Mouse (Mus musculus): ENCODE data around the gene Dysf. TPM values are rescaled to one million over a fixed set of nuclear protein-coding genes. Genes with fewer than 3 reads are reported as not detected.

The Dysf gene
- polyA plus RNA-seq, 1 experiment from 2014 or later, result 4.4 TPM

DNA sequence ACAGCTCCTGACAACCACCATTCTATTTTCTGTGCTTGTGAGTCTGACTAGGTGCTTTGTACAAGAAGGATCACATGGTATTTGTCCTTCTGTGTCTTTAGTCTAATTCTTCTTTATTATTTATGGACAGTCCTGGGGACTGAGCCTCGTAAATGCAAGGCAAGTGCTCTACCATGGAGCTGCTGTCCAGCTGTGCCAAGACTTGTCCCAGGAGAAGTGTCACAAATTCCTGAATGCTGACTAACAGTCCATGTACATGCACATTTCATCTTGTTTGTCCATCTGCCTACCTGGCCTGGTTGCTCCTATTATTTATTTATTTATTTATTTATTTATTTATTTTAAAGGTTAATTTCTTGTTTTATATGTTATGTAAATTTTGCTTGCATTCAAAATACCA is 47.2 kb downstream of the Dysf start:
- H3K27ac ChIP-seq (replicated peaks), result no peak overlapping the region
- 31% methylated on average over 1 of the region's 1 CpGs for WGBS

DNA sequence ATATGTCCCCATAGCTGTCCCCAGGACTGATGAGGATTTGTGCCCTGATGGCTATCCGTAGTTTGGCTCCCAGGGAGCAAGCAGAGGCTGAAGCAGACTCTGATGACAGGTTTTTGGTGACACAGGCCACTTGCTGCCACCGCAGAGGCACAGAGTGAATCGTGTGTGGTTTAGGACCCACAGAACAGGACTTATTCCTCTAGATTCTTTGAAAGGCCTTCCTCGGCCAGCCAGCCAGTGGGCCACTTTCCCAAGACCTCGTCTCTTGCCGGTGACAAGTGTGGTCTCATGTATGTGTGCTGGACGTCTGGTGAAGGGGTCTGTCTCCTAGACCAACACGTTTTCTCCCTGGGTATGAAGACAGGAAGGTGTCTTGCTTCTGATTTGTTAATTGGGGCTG is 48.8 kb downstream of the Dysf start:
- Histone ChIP-seq H3K27ac (replicated peaks) (no peak overlapping the region), H3K9ac (ENCODE audit: low read length) (no peak overlapping the region), H3K9me3 (ENCODE audit: control insufficient read depth, low read length) (no peaks in the 10 kb centered on the region), H3K27me3 (ENCODE audit: control insufficient read depth, insufficient read depth, low read length) (no peaks in the 10 kb centered on the region), H3K4me2 (replicated peaks; ENCODE audit: low read depth) (no peak overlapping the region), H3K4me1 (replicated peaks; ENCODE audit: control insufficient read depth, insufficient read depth) (no peaks in the 10 kb centered on the region), H3K4me3 (ENCODE audit: low read depth, low read length) (no peak overlapping the region), H3K36me3 (ENCODE audit: control insufficient read depth, insufficient read depth, low read length) (no peaks in the 10 kb centered on the region)
- DNase-seq (ENCODE audit: low spot score) (no peak), ATAC-seq (ENCODE audit: low FRiP score, low TSS enrichment) (no peak)
- WGBS, result 80% methylated on average over 8 of the region's 8 CpGs
- TF ChIP-seq EP300 (optimal IDR thresholded peaks at IDR 0.05), result no peak
- TF ChIP-seq CTCF (IDR thresholded peaks at IDR 0.05; ENCODE audit: low read depth), result no peak

More for the DNA sequence above, 47.2 kb downstream of the Dysf start:
- Histone ChIP-seq H3K27me3 (ENCODE audit: control insufficient read depth, insufficient read depth, low read length) (no peaks in the 10 kb centered on the region), H3K9me3 (ENCODE audit: control insufficient read depth, low read length) (no peaks in the 10 kb centered on the region), H3K4me1 (replicated peaks; ENCODE audit: control insufficient read depth, insufficient read depth) (no peaks in the 10 kb centered on the region), H3K4me2 (replicated peaks; ENCODE audit: low read depth) (no peak overlapping the region), H3K36me3 (ENCODE audit: control insufficient read depth, insufficient read depth, low read length) (no peaks in the 10 kb centered on the region), H3K9ac (ENCODE audit: low read length) (no peak overlapping the region), H3K4me3 (ENCODE audit: low read depth, low read length) (no peak overlapping the region)
- no peak for ATAC-seq (ENCODE audit: low FRiP score, low TSS enrichment)
- DNase-seq (ENCODE audit: low spot score), result no peak
- TF ChIP-seq EP300 (optimal IDR thresholded peaks at IDR 0.05), result no peak
- no peak for TF ChIP-seq CTCF (IDR thresholded peaks at IDR 0.05; ENCODE audit: low read depth)

DNA sequence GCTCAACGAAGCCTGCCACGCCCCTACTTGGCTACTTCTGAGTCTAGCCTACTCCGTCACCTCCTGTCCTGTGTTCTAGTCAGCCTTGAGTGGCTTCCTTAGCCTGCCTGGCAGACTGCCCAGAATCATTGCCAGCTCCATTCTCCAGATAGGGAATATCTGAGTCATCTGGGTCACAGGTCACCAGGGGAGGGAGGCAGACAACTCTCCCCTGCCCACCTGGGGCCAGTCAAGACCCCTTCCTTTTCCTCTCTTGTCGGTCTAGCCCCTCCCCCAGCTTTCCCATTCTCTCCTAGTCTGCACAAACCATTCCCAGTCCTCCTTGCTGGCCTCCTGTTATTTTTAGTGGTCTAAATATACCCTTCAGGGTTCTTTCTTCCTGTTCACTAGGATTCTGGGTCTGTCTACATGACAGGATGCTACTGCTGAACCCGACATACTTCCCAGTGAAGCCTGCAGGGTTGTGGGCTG is 50.3 kb downstream of the Dysf start:
- H3K27ac ChIP-seq (replicated peaks), result no peak overlapping the region

DNA sequence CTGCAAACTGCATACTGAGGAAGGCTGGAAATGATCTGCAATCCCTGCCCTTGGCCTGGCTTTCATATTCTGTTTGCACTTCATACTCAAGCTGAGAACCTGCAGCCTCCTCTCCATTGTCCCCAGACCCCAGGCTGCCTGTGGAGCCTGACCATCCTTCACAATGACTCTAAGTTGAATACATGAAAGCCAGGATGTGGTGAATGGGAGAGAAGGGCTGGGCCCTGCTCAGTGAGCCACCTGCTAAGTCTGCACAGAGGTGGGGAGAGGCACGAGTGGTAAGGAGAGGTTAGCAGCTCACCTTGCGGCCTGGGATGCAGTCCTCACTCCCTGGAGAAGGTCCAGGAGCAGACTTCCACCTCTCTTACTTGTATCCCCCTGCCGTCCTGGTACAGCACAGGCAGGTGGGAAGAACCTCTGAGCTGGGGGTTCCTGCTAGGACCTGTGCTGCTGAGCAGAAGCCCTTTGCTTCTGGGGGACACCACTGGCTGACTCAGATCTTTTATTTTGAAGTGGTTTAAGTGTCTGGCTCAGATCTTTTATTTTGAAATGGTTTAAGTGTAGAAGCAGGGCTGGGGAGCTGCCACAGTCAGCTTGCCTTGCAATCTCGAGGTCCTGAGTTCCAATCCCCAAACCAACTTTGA is 51.5 kb downstream of the Dysf start:
- Histone ChIP-seq H3K36me3 (ENCODE audit: control insufficient read depth, insufficient read depth, low read length) (no peaks in the 10 kb centered on the region), H3K4me1 (replicated peaks; ENCODE audit: control insufficient read depth, insufficient read depth) (no peaks in the 10 kb centered on the region), H3K27me3 (ENCODE audit: control insufficient read depth, insufficient read depth, low read length) (no peaks in the 10 kb centered on the region), H3K4me3 (ENCODE audit: low read depth, low read length) (no peak overlapping the region), H3K9me3 (ENCODE audit: control insufficient read depth, low read length) (no peaks in the 10 kb centered on the region), H3K4me2 (replicated peaks; ENCODE audit: low read depth) (no peak overlapping the region), H3K9ac (ENCODE audit: low read length) (no peak overlapping the region), H3K27ac (replicated peaks) (no peak overlapping the region)
- DNase-seq (ENCODE audit: low spot score) (no peak), ATAC-seq (ENCODE audit: low FRiP score, low TSS enrichment) (no peak)
- TF ChIP-seq EP300 (optimal IDR thresholded peaks at IDR 0.05), result no peak
- TF ChIP-seq CTCF (IDR thresholded peaks at IDR 0.05; ENCODE audit: low read depth), result no peak
- WGBS, result 48% methylated on average over 4 of the region's 4 CpGs

More for the DNA sequence above, 50.3 kb downstream of the Dysf start:
- H3K4me1 ChIP-seq (replicated peaks; ENCODE audit: control insufficient read depth, insufficient read depth), result no peaks in the 10 kb centered on the region
- no peaks in the 10 kb centered on the region for H3K27me3 ChIP-seq (ENCODE audit: control insufficient read depth, insufficient read depth, low read length)
- 52% methylated on average over 5 of the region's 5 CpGs for WGBS
- no peak overlapping the region for H3K4me3 ChIP-seq (ENCODE audit: low read depth, low read length)
- TF ChIP-seq EP300 (optimal IDR thresholded peaks at IDR 0.05) (no peak), CTCF (IDR thresholded peaks at IDR 0.05; ENCODE audit: low read depth) (no peak)
- no peak for DNase-seq (ENCODE audit: low spot score)
- H3K36me3 ChIP-seq (ENCODE audit: control insufficient read depth, insufficient read depth, low read length), result no peaks in the 10 kb centered on the region
- no peaks in the 10 kb centered on the region for H3K9me3 ChIP-seq (ENCODE audit: control insufficient read depth, low read length)
- H3K9ac ChIP-seq (ENCODE audit: low read length), result no peak overlapping the region
- no peak overlapping the region for H3K4me2 ChIP-seq (replicated peaks; ENCODE audit: low read depth)
- peak; percentile 28; the same call in 1 of the 2 replicates for ATAC-seq (ENCODE audit: low FRiP score, low TSS enrichment)

DNA sequence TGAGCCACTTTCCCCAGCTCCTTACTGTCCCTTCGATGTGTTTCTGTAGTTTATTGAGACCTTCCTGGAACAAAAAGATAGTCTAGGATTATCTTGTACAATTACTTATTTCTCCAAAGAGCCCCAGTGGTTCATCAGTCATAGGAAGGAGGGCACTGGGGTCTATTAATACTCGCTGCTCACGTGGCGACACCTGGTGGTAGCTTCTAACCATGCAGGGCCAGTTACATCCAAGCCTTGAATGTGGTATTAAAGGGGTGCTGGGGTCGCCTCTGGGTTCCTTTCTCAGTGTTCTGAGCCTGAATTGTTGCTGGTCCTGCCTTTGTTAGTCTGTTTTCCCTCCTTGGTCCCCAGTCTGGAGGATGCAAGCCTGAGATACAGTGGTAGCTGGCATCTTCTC is 52.9 kb downstream of the Dysf start:
- no peaks in the 10 kb centered on the region for H3K27me3 ChIP-seq (ENCODE audit: control insufficient read depth, insufficient read depth, low read length)
- 6% methylated on average over 5 of the region's 5 CpGs for WGBS

DNA sequence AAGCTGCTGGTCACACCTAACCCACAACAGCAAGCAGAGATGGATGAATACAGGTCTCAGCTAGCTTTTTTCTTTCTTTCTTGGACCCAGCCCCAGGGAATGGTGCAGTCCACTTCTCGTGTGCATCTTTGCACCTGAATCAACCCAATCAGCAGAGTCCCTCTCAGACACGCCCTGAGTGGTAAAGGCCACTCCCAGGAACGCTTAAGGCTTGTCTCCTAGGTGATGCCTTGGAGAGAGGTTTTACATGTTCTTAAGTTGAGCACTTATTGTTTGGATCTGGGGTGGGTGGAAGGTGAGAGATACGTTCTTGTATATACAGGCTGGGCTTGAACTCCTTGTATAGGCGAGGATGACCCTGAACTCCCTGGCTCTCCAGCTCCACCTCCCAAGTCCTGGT is 54.2 kb downstream of the Dysf start:
- no peak overlapping the region for H3K27ac ChIP-seq (replicated peaks)
- H3K9ac ChIP-seq (ENCODE audit: low read length), result no peak overlapping the region
- DNase-seq (ENCODE audit: low spot score) (no peak), ATAC-seq (ENCODE audit: low FRiP score, low TSS enrichment) (no peak)
- 40% methylated on average over 5 of the region's 5 CpGs for WGBS
- no peaks in the 10 kb centered on the region for H3K36me3 ChIP-seq (ENCODE audit: control insufficient read depth, insufficient read depth, low read length)
- no peak overlapping the region for H3K4me3 ChIP-seq (ENCODE audit: low read depth, low read length)
- H3K4me1 ChIP-seq (replicated peaks; ENCODE audit: control insufficient read depth, insufficient read depth), result no peaks in the 10 kb centered on the region
- no peak for TF ChIP-seq EP300 (optimal IDR thresholded peaks at IDR 0.05)
- TF ChIP-seq CTCF (IDR thresholded peaks at IDR 0.05; ENCODE audit: low read depth), result no peak
- no peaks in the 10 kb centered on the region for H3K9me3 ChIP-seq (ENCODE audit: control insufficient read depth, low read length)
- H3K4me2 ChIP-seq (replicated peaks; ENCODE audit: low read depth), result no peak overlapping the region
- H3K27me3 ChIP-seq (ENCODE audit: control insufficient read depth, insufficient read depth, low read length), result no peaks in the 10 kb centered on the region

More for the DNA sequence above, 52.9 kb downstream of the Dysf start:
- Histone ChIP-seq H3K4me2 (replicated peaks; ENCODE audit: low read depth) (no peak overlapping the region), H3K4me3 (ENCODE audit: low read depth, low read length) (no peak overlapping the region), H3K9me3 (ENCODE audit: control insufficient read depth, low read length) (no peaks in the 10 kb centered on the region), H3K9ac (ENCODE audit: low read length) (no peak overlapping the region), H3K27ac (replicated peaks) (no peak overlapping the region), H3K36me3 (ENCODE audit: control insufficient read depth, insufficient read depth, low read length) (no peaks in the 10 kb centered on the region), H3K4me1 (replicated peaks; ENCODE audit: control insufficient read depth, insufficient read depth) (no peaks in the 10 kb centered on the region)
- DNase-seq (ENCODE audit: low spot score) (peak; percentile 66), ATAC-seq (ENCODE audit: low FRiP score, low TSS enrichment) (no peak)
- TF ChIP-seq EP300 (optimal IDR thresholded peaks at IDR 0.05), result no peak
- TF ChIP-seq CTCF (IDR thresholded peaks at IDR 0.05; ENCODE audit: low read depth), result peak; percentile 95

All from stomach, postnatal 0 days (tissue).